Mouse (Mus musculus) adrenal gland, postnatal 10 days (tissue): ENCODE data around the gene Filip1l. TPM values are rescaled to one million over a fixed set of nuclear protein-coding genes. Genes with fewer than 3 reads are reported as not detected.

Experiments used
- DNase-seq: peaks from one replicate; pipeline ENCODE4 v3.0.0; 2021; ENCODE audit warnings: mixed read lengths
- total RNA-seq, 2 experiments: library from RNA; stranded (reverse); gene quantifications; 2 replicates each; pipeline ENCODE4 v1.2.3; 2021

Filip1l gene
- total RNA-seq, 2 experiments from 2014 or later, result 22.6 to 23.1 TPM

- DNase-seq, result no peak
Measured at GRCm38 (mm10) chr16:57484043-57484795, 131.3 kb downstream of the Filip1l start.

DNA sequence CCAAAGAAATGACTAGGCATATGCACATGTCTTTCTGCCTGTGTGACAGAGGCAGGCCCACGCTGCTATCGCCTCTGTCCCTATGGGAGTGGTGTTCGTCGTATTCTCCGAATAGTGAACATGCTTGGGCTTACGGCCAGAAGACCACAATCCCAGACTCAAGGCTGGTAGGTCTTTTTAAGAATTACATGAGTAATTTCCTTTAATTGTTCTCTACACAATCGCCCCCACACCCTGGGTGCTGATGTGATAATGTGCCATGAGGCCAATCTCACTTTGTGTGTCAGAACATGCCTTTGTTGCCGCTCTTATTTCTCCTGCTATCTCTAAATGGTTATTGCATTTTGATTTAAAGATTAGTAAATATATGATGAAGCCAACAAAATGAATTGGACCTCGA is 132.4 kb downstream of the Filip1l start:
- DNase-seq, result no peak

DNA sequence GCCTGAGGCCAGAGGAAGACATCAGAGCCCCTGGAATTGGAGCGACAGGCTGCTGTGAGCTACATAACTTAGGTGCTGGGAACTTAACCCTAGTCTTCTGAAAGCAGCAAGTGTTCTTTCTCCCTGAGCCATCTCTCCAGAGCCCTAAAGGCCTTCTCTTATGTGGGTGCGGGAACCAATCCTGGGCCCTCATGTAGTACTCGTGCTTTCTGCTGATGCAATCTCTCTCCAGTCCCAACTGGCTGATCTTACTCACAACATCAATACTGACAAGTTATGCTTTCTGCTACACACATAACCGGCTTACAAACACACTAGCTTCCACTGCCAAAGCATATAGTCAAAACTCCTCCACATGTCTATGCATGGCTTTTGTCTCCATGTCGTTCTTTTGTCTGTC is 133.4 kb downstream of the Filip1l start:
- no peak for DNase-seq

DNA sequence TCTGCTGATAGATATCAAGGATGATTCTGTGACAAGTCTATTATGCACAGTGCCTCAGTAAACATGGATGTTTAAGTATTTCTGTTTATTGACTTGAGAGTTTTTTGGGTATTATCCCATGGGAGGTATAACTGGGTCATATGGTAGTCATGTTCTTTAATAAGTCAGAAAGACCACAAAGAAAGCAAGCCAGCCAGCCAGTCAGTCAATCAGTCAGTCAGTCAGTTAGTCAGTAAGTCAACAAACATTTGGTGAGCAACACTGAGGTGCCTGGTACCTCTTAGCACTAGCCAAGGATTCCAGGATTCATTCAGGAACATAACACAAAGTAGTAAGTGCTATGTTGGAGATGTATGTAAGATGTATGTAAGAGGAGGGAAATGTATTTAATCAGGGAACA is 135.8 kb downstream of the Filip1l start:
- DNase-seq, result no peak

- DNase-seq, result no peak
Measured at GRCm38 (mm10) chr16:57490691-57491090, 137.8 kb downstream of the Filip1l start.

DNA sequence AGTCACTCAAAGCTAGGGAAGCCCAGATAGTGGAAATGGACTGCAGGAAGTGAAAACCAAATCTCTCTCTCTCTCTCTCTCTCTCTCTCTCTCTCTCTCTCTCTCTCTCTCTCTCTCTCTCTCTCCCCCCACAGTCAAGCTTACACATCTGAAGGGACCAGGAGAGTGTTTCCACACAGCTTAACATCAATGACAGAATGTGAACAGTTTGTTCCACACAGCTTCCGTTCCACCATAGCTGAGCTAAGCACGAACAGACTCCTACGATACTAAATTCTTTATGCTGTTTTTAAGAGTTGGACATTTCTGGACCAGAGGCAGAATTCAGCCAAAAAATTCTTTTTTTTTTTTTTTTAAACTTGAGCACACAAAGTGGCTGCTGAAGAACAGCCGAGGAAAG is 139.0 kb downstream of the Filip1l start:
- no peak for DNase-seq

DNA sequence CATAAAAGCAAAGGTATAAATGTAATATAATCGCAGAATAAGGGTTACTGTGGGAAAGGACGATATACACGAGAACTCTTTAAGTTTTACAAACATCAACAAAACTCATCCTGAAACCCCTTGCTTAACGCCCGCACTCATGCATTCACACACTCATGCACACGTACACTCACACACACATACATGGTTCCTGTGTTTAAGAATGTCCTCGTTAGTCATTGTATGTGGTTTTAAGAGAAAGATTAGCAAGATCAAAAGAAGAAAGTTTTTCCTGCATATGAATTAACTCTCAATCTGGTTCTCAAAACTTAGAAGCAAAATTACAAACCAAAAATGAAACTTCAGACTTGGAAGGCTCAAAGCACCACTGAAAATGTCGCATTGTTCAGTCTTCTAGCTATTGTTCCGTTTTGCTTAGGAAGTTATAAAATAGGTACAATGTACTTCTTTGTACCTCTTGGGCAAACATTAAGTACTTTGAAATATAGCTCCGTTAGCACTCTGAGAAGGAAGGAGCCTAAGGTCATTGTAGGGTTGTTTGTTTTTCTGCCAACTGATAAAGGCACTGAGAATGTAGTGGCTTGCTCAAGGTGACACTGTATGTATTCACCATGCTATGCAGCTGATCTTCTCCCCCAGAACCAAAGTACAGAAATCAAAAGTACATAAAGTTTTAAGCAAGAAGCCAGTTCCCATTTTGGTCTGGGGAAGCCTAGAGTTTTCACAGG is 142.7 kb downstream of the Filip1l start:
- DNase-seq, result no peak

DNA sequence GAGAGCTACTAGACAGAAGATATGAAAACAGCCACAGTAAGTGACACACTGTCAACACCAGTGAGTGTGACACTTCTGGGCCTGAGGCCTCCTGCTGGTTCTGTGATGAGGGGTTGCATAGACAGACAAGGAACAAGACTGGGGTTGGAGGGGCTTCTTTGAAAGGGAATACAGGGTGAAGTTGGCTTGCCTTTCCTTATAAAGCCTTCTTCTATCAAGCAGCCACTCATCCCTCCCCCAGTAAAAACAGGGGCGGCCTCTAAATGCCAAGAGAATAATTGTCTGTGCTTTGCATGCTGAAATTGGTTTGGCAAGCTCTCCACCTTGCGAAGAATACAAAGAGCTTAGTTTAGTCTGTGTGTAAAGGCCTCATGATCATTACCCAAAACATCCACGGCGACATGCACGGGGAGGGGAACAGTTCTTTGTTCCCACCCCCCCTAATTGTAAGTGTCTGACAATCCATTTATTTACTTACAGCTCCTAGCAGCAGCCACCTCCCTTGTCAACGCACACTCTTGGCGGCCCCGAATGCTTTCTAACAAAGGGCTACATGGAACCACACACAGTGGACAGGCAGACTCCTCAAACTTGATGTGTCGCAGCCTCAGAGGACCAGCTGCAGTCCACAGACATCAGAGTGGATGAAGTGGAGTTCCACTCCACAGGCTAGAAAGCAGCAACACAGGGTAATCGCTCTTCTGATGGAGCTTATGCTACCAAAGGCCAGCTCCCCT is 143.7 kb downstream of the Filip1l start:
- no peak for DNase-seq

DNA sequence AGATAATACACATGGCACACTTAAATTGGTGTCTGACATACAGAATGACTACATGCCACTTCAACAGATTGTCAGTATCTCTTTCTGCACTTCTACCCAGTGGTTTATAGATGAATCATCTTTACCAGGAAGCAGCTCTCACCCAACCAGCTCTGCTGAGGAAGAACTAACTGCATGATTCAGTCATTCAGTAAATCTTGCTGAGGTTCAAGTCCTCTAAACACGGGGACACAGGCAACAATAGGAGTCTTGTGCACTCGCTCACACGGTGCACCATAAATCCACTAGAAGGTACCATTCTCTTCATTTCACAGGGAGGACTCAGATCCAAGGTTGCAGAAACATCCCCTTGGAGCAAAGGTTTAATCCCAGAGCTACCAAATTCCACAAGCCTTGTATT is 148.0 kb downstream of the Filip1l start:
- DNase-seq, result no peak

DNA sequence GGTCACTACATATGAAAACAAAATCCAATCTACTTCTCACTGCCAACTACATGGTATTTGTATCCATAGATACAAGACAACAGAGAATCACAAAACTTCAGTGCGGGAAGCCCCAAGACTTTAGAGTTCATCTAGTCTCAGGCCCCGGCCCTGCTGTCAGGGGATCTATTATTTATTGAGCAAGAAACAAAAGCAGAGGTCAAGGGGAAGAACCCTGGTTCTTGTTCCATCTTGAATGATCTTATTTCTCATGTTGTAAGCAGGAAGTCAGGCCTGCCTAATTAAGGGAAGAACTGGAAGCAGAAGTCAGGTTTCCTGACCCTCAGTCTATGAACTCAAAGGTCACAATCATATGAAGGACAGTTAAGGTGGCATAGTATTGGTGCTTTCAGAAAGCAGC is 149.3 kb downstream of the Filip1l start:
- no peak for DNase-seq

- DNase-seq, result no peak
Measured at GRCm38 (mm10) chr16:57502761-57503160, 149.9 kb downstream of the Filip1l start.

DNA sequence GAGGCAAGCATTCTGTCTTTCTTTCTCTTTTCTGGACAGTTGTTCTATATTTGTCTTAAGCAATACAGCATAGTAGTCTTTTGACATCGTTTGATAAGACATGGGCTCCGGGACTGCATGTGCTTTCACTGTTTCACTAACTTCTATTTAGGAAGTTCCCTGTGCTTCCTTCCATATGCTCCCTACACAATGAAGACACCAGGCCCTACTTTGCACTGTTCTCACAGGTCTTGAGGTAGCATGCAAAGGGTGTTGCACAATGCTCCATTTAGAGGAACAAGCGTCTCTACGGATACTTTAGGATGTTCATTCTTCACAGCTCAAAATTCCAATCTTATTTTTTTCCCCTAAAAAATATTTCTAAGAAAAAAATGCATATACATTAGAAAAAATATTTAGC is 151.8 kb downstream of the Filip1l start:
- no peak for DNase-seq

GRCm38 (mm10) chr16:57506133-57506532 is 153.2 kb downstream of the Filip1l start:
- DNase-seq, result no peak

- DNase-seq, result no peak
Measured at GRCm38 (mm10) chr16:57508351-57508750, 155.5 kb downstream of the Filip1l start.

GRCm38 (mm10) chr16:57509099-57509498 is 156.2 kb downstream of the Filip1l start:
- DNase-seq, result no peak

- DNase-seq, result no peak
Measured at GRCm38 (mm10) chr16:57513562-57513961, 160.7 kb downstream of the Filip1l start.

DNA sequence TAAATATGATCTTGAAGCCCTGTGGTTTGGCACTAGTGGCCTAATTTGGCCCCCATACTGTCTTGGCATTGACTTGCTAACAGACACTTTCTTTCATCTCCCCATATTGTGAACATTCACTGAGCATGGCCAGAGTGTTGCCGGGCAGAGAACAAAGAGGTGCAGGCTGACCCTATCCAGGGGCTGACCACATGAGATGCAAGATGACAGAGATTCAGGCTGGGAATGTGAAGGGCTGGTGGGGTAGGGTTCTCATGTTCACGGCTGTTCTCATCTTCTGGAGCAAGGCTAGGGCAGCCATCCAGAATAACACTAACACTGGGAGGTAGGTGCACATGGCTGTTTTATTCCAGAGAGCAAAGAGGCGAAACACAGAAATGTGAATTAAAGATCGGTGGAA is 161.5 kb downstream of the Filip1l start:
- no peak for DNase-seq

- peak; percentile 23 for DNase-seq
Measured at GRCm38 (mm10) chr16:57515636-57516035, 162.7 kb downstream of the Filip1l start.

DNA sequence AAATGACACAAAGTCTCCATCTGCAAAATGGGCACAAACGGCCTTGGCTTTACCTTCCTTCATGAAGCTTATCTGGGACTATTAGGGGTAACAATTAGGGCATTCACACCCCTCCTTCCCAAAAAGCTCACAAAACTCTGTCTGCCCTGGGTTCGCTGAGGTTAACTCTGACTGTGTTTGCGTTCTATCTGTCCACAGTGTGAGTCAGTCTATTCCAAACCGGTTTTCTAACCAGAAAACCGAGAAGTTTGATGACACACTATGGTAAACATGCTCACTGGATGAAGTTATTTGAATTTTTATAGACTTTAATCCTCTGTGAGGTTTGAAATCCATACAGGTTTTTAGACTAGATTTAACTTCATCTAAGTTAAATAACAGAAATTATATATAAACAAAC is 172.2 kb downstream of the Filip1l start:
- DNase-seq, result no peak

GRCm38 (mm10) chr16:57525476-57525875 is 172.6 kb downstream of the Filip1l start:
- DNase-seq, result no peak

DNA sequence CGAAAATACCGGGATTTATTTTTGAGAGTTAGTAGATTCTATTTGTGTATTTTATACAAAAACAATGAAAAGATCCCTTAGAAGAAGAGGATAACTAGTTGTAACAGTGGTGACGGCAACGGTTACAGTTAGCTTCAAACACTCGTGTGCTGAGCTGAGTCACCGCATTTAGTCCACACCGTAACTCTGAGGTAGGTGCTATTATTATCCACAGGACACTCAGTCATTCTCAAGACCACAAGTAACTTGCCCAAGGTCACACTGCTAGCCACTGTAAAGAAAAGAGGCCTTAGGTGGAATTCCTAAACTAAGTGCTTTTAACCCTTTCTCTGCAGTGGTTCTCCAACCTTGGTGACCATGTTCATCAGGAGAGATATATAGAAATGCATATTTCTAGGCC is 174.0 kb downstream of the Filip1l start:
- no peak for DNase-seq

DNA sequence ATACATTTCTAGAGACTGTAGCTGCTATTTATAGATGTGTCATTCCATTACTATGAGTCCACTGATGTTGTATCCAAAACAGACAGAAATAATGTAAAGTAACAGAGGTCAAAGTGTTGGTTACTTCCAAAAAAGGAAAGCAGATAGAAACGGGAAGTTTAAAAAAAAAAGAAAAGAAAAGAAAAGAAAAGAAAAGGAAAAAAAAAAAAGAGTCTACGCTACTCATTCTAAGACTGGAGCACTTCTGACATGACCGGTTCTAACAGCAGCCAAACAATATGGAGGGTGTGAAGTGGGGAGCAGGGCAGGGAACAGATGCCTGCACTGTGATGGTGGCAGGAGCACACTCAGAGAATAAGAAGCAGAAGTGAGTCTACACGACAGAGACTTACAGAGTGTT is 175.6 kb downstream of the Filip1l start:
- DNase-seq, result no peak

- no peak for DNase-seq
Measured at GRCm38 (mm10) chr16:57530547-57530946, 177.7 kb downstream of the Filip1l start.
